Mouse (Mus musculus): ENCODE data around the gene Radil.

GRCm38 (mm10) chr5:142502414-142502813, 48.5 kb downstream of the Radil start:
- no peak for TF ChIP-seq POLR2A (IDR thresholded peaks at IDR 0.05; ENCODE audit: insufficient read depth, low read depth, low read length)
- peak; percentile 78; the same call in 1 of the 2 replicates for TF ChIP-seq EP300 (IDR thresholded peaks at IDR 0.05; ENCODE audit: insufficient read depth, low read depth, low read length)
- peak; percentile 85 for TF ChIP-seq CTCF (IDR thresholded peaks at IDR 0.05)
